Mouse (Mus musculus): ENCODE measurements around the gene Ifit1. TPM values are rescaled to one million over a fixed set of nuclear protein-coding genes. Genes with fewer than 3 reads are reported as not detected.
A peak's percentile ranks its signal among the peaks of the same experiment; 100 is the strongest.
"Not testable (repeated sequence)": the region's sequence is repeated elsewhere in the genome, so short reads cannot be mapped to it uniquely, and the experiment has no call there.

Ifit1 gene
- polyA plus RNA-seq, 1 experiment from 2014 or later, result not detected

DNA sequence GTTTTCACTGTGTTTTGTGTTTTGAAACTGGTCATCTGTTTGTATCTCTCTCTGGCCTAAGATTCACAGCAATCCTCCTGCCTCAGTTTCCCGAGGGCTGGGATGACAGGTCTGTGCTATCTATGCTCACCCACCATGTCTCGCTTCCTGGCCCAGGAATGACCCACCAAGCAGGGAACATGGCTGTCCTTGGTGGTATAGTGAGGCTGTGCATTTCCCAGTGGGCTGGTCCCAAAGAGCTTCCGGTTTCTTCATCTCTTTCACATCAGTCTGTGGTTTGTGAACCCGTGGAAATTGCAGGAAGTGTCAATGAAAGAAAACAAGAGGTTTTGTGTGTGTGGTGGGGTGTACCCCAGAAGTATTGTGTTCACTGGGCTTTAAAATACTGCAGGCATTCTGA is 16.0 kb upstream of the Ifit1 start:
- no peak overlapping the region for H3K27ac ChIP-seq (replicated peaks)
- H3K4me3 ChIP-seq, result no peak overlapping the region
- no peaks in the 10 kb centered on the region for H3K4me1 ChIP-seq
- no peaks in the 10 kb centered on the region for H3K9me3 ChIP-seq (replicated peaks)
- 80% methylated on average over 4 of the region's 4 CpGs for WGBS
- no peak for DNase-seq (ENCODE audit: low spot score)
- H3K27me3 ChIP-seq (ENCODE audit: low read depth, poor library complexity, severe bottlenecking), result no peaks in the 10 kb centered on the region
- no peaks in the 10 kb centered on the region for H3K36me3 ChIP-seq

DNA sequence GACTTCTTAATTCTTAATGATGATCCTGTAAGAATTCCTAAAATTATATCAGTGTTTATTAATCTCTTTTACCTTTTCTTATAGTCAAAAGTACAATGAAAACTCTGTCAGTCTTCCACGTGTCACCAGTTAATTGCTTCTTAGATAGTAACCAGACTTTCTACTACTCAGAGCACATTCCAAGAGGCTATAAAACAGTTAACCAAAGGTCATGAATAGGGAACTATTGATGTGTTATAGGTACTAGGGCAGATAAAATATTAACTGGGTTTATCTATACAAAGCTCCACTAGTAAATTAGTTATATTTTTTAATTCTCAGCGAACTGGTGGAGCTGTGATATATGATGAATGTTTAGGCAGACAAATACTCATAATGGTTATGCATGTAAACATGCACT is 13.2 kb upstream of the Ifit1 start:
- Histone ChIP-seq H3K36me3 (no peaks in the 10 kb centered on the region), H3K27ac (replicated peaks) (no peak overlapping the region), H3K4me1 (no peaks in the 10 kb centered on the region), H3K27me3 (ENCODE audit: low read depth, poor library complexity, severe bottlenecking) (no peaks in the 10 kb centered on the region), H3K9me3 (replicated peaks) (no peaks in the 10 kb centered on the region), H3K4me3 (no peak overlapping the region)
- 84% methylated on average over 2 of the region's 2 CpGs for WGBS
- DNase-seq (ENCODE audit: low spot score), result no peak

DNA sequence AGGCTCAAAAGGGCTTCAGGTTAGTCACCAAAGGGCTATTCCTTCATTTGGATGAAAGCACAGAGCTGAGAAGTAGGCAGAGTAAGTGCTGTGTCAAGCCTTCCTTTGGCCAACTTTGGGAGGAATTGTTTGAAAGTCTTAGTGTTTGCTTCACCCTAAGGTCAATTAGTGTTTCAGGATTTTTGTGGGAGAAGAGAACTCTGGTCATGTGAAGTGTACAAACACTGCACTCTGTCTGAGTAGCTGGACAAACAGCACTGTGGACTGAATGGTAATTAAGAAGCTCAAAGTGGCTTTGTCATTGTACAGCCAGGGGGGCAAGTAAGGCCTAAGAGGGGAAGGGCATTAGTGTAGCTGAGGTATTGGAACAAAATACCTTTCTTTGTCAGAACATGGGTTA is 9.2 kb upstream of the Ifit1 start:
- DNase-seq (ENCODE audit: low spot score), result no peak
- Histone ChIP-seq H3K27me3 (ENCODE audit: low read depth, poor library complexity, severe bottlenecking) (no peaks in the 10 kb centered on the region), H3K9me3 (replicated peaks) (no peaks in the 10 kb centered on the region), H3K4me1 (no peaks in the 10 kb centered on the region), H3K27ac (replicated peaks) (no peak overlapping the region), H3K36me3 (no peaks in the 10 kb centered on the region), H3K4me3 (no peak overlapping the region)

DNA sequence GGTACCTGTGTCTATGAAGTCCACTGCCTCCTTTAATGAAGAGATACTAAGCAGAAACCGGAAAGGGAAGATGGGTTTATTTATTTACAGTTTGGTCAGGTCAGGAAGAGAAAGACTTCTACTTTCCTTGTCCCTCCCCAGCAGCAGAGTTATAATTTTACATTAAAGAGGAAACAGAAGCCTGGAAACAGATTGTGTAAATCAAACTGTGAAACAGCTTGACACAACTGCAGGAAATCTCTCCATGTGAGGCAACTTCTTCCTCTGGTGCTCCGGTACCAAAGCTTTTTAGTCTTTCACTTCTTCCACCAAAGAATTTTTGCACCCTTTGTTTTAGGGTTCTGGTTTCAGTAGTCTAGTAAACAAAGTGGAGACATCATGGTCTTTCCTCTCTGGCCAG is 7.2 kb upstream of the Ifit1 start:
- H3K27me3 ChIP-seq (ENCODE audit: low read depth, poor library complexity, severe bottlenecking), result no peaks in the 10 kb centered on the region; the same call in 1 of the 2 replicates
- H3K27ac ChIP-seq (replicated peaks), result no peak overlapping the region
- no peaks in the 10 kb centered on the region for H3K36me3 ChIP-seq
- no peak for DNase-seq (ENCODE audit: low spot score)
- WGBS, result 85% methylated on average over 2 of the region's 2 CpGs
- no peaks in the 10 kb centered on the region for H3K9me3 ChIP-seq (replicated peaks)
- H3K4me3 ChIP-seq, result no peak overlapping the region
- H3K4me1 ChIP-seq, result no peaks in the 10 kb centered on the region

DNA sequence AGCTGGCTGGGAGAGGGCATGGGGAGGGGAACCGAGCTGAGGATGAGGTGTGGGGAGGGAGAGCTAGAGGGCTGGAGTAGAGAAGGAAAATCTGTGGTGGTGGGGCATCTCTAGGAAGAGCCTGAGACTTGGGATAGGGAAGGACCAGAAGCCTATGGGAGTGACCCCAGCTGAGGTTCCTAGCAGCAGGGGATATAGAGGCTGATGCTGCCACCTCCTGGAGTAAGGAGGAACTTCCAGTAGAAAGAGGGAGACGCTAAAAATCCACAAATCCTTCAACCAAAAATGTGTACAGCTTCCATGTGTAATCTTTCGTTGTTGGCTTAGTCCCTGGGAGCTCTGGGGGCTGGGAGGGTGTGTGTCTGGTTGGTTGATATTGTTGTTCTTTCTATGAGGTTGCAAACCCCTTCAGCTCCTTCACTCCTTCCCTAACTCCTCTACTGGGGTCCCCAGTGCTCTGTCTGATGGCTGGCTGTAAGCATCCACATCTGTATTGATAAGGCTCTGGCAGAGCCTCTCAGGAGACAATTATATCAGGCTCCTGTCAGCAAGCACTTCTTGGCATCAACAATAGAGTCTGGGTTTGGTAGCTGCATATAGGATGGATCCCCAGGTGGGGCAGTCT is 3.6 kb upstream of the Ifit1 start:
- 22% methylated on average over 3 of the region's 3 CpGs for WGBS
- DNase-seq (ENCODE audit: low spot score), result peak; percentile 33
- Histone ChIP-seq H3K9me3 (replicated peaks) (no peaks in the 10 kb centered on the region), H3K27me3 (ENCODE audit: low read depth, poor library complexity, severe bottlenecking) (no peaks in the 10 kb centered on the region; the same call in 1 of the 2 replicates), H3K36me3 (no peaks in the 10 kb centered on the region), H3K27ac (replicated peaks) (no peak overlapping the region), H3K4me1 (no peaks in the 10 kb centered on the region), H3K4me3 (no peak overlapping the region)

DNA sequence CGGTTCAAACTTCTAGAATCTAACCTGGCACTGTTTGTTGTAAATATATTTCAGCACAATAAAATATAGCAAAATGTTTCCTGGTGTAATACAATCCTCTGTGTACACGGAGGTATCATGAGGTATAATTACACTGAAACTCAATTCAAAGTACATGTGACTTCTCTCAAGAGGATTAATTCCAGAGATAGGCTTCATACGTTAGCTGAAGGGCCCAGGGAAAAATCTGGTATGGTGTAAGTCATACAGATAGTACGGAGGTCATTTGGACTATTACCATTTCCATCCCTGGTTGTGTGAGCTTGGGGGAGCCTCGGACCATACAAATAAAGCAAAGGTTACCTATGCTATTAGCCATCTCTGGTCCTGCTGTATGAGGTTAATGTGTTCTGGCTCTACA is 1.9 kb downstream of the Ifit1 start:
- Histone ChIP-seq H3K4me1 (no peaks in the 10 kb centered on the region), H3K27ac (replicated peaks) (no peak overlapping the region), H3K36me3 (no peaks in the 10 kb centered on the region), H3K9me3 (replicated peaks) (no peaks in the 10 kb centered on the region), H3K27me3 (ENCODE audit: low read depth, poor library complexity, severe bottlenecking) (no peaks in the 10 kb centered on the region; the same call in 1 of the 2 replicates), H3K4me3 (no peak overlapping the region)
- WGBS, result 87% methylated on average over 5 of the region's 5 CpGs
- DNase-seq (ENCODE audit: low spot score), result no peak

DNA sequence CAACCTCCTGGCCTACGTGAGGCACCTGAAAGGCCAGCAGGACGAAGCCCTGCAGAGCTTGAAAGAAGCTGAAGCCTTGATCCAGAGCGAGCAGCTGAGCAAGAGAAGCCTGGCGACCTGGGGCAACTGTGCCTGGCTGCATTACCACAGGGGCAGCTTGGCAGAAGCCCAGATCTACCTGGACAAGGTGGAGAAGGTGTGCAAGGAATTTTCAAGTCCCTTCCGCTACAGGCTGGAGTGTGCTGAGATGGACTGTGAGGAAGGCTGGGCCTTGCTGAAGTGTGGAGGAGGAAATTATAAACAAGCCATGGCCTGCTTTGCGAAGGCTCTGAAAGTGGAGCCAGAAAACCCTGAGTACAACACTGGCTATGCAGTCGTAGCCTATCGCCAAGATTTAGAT is 7.0 kb downstream of the Ifit1 start:
- DNase-seq (ENCODE audit: low spot score); H3K36me3 ChIP-seq; H3K4me1 ChIP-seq; H3K27ac ChIP-seq (replicated peaks); H3K27me3 ChIP-seq (ENCODE audit: low read depth, poor library complexity, severe bottlenecking); H3K4me3 ChIP-seq; H3K9me3 ChIP-seq (replicated peaks): not testable (repeated sequence)
- 86% methylated on average over 8 of the region's 8 CpGs for WGBS

DNA sequence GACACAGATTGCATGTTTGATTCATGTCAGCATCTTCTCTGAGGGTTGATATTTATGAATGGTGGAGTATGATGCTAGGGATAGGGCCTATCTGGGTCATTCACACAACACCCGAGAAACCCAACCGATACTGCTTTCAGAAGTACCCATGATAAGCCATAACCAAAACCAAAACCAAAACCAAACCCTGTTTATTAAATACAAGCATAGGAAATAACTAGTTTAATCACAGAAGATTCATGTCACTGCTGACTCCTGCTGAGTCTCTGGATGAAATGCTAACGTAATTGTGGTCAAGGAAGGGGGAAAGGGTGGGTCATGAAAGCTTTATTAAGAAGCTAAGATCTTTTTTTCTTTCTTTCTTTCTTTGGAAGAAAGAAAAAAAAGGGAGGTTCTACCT is 9.6 kb downstream of the Ifit1 start:
- no peak overlapping the region for H3K27ac ChIP-seq (replicated peaks)
- WGBS, result 91% methylated on average over 3 of the region's 3 CpGs
- H3K36me3 ChIP-seq, result no peaks in the 10 kb centered on the region
- H3K9me3 ChIP-seq (replicated peaks), result no peaks in the 10 kb centered on the region
- H3K4me1 ChIP-seq, result no peaks in the 10 kb centered on the region
- no peak overlapping the region for H3K4me3 ChIP-seq
- no peaks in the 10 kb centered on the region for H3K27me3 ChIP-seq (ENCODE audit: low read depth, poor library complexity, severe bottlenecking)
- no peak for DNase-seq (ENCODE audit: low spot score)

DNA sequence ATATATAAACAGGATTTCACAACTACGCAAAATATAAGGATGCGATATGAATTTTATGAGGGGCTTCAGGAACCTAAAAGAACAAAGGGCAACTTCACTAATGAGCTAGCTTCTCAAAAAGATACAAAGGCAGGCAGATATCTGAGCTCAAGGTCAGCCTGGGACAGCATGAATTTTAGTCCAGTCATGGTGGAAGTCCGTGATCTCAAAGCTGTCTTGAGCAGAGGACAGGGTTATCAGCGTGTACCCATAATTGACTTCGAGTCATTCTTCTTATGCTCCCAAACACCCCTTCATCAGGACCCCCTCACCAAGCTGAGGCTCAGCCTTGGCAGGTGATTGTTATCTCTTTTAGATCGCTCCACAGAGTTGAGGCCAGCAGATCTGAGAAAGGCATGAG is 10.3 kb downstream of the Ifit1 start:
- Histone ChIP-seq H3K4me3 (no peak overlapping the region), H3K9me3 (replicated peaks) (no peaks in the 10 kb centered on the region), H3K27me3 (ENCODE audit: low read depth, poor library complexity, severe bottlenecking) (no peaks in the 10 kb centered on the region), H3K4me1 (no peaks in the 10 kb centered on the region), H3K36me3 (no peaks in the 10 kb centered on the region), H3K27ac (replicated peaks) (no peak overlapping the region)
- WGBS, result 94% methylated on average over 6 of the region's 6 CpGs
- no peak for DNase-seq (ENCODE audit: low spot score)

DNA sequence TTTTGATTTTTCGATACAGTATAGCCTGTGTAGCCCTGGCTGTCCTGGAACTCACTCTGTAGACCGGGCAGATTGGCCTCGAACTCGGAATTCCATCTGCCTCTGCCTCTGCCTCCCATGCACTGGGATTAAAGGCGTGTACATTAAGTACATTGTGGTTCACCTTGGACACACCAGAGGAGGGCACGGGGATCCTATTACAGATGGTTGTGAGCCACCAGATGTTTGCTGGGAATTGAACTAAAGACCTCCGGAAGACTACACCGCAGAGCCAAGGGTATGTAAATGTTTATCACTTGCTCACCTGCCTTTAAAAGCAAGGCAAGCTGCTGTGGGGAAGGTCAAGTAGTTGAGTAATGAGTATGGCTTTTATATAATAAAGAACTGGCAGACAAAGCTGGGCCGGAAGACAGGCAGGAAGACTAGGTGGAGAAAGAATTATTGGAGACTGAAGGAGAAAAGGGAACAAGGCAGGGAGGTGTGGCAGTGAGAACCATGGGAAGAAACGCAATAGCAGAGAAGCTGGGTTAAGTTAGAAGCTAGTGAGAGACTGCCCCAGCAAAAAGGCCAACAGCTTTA is 14.6 kb downstream of the Ifit1 start:
- DNase-seq (ENCODE audit: low spot score), result no peak
- no peak overlapping the region for H3K4me3 ChIP-seq
- H3K36me3 ChIP-seq, result no peaks in the 10 kb centered on the region
- H3K27ac ChIP-seq (replicated peaks), result no peak overlapping the region
- H3K27me3 ChIP-seq (ENCODE audit: low read depth, poor library complexity, severe bottlenecking), result no peaks in the 10 kb centered on the region
- no peaks in the 10 kb centered on the region for H3K9me3 ChIP-seq (replicated peaks)
- H3K4me1 ChIP-seq, result peaks cover 6% of the 10 kb centered on the region; the same call in 1 of the 2 replicates
- WGBS, result 89% methylated on average over 10 of the region's 10 CpGs

DNA sequence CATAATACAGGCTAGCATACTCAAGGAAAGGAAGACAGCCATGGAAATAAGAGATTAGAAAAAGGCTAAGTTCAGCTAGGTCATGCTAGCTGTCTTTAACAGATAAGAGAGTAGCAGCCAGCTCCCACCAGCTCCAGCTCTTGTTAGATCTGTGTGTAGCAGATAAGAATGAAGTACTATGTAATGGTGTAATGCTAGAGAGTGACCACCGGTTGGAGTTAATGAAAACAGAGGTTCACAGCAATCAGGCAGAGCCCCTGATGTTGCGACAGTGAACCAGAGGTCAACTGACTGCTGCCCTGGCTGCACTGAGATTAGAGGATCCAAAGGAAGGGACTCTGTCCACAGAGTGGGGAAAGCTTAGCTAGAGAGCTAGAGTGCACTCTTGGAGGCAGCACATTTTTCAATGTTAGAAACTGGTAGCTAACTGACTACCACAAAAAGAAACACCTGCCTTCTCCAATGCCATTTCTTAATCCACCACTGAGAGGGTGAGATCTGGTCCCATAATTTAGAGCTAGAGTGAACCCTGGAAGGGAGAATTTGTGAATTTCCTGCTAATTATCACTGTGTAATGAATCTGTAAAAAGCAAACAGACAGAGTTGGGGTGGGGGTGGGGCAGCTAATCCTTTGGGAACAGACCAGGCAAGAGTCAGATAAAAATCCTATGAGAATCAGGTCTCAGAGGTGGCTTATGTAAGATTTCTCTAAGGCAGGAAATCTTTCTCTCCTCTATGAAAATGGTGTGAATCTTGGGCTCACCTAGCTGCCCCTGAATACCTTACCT is 16.0 kb downstream of the Ifit1 start:
- H3K4me3 ChIP-seq, result no peak overlapping the region
- peaks cover 6% of the 10 kb centered on the region; the same call in 1 of the 2 replicates for H3K4me1 ChIP-seq
- WGBS, result 21% methylated on average over 2 of the region's 2 CpGs
- no peak overlapping the region for H3K27ac ChIP-seq (replicated peaks)
- H3K36me3 ChIP-seq, result no peaks in the 10 kb centered on the region
- no peaks in the 10 kb centered on the region for H3K9me3 ChIP-seq (replicated peaks)
- no peaks in the 10 kb centered on the region for H3K27me3 ChIP-seq (ENCODE audit: low read depth, poor library complexity, severe bottlenecking)
- DNase-seq (ENCODE audit: low spot score), result no peak

DNA sequence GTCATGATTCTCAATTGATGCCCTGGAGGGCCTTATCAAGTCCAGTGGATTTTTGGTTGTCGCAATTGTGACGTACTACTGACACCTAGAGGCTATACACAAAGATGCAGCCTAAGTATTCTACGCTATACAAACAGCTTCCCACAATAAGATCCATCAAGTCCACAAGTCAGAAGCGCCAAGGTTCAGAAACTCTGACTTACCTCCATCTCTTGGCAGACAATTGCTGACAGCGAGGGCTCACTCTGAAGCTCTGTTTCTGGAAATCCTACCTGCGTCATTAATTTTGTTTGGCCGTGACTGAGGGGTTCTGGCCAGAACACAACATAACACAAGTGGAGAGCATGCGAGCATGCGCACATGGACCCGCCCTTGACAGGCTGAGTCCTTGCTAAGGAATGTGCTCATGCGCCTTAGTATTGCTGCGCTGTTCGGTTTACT is 21.4 kb downstream of the Ifit1 start:
- peak overlapping the region; percentile 47 for H3K4me3 ChIP-seq
- no peaks in the 10 kb centered on the region for H3K9me3 ChIP-seq (replicated peaks)
- H3K27me3 ChIP-seq (ENCODE audit: low read depth, poor library complexity, severe bottlenecking), result no peaks in the 10 kb centered on the region
- H3K27ac ChIP-seq (replicated peaks), result no peak overlapping the region
- WGBS, result 23% methylated on average over 13 of the region's 13 CpGs
- DNase-seq (ENCODE audit: low spot score), result peak; percentile 64
- H3K4me1 ChIP-seq, result peaks cover 7% of the 10 kb centered on the region
- no peaks in the 10 kb centered on the region for H3K36me3 ChIP-seq

DNA sequence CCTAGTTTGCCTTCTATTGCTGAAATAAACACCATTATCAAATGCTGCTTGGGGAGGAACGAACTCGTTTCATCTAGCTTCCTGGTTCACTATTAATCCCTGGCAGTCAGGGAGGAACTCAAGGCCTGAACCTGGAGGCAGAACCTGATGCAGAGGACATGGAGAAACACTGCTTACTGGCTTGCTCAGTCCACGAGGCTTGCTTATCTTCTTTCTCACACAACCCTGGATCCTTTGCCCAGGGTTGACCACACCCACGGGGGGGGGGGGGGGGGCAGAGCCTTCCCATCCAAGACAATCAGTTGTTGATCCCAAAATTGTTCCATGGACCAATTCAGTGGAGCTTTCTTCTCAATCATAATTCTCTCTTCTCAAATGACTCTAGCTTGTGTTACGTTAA is 22.1 kb downstream of the Ifit1 start:
- DNase-seq (ENCODE audit: low spot score), result no peak
- Histone ChIP-seq H3K9me3 (replicated peaks) (no peaks in the 10 kb centered on the region), H3K27me3 (ENCODE audit: low read depth, poor library complexity, severe bottlenecking) (no peaks in the 10 kb centered on the region), H3K4me3 (no peak overlapping the region), H3K27ac (replicated peaks) (no peak overlapping the region), H3K4me1 (peaks cover 5% of the 10 kb centered on the region; the same call in 1 of the 2 replicates), H3K36me3 (no peaks in the 10 kb centered on the region)
- 58% methylated on average over 5 of the region's 5 CpGs for WGBS

Data from midbrain, embryonic 10.5 days (tissue).